Mouse (Mus musculus): ENCODE measurements at regions not wholly inside any gene's neighbourhood (a gene's known extent, or its start where the extent isn't known, plus 50 kb on each side); places are given as distances from the start of the nearest gene placed in this dataset.
A peak's percentile ranks its signal among the peaks of the same experiment; 100 is the strongest.

GRCm38 (mm10) chr13:16100253-16100652 lies 88.6 kb downstream of the Inhba start:
- no peak for DNase-seq (ENCODE audit: low spot score in 2 of 2)

DNA sequence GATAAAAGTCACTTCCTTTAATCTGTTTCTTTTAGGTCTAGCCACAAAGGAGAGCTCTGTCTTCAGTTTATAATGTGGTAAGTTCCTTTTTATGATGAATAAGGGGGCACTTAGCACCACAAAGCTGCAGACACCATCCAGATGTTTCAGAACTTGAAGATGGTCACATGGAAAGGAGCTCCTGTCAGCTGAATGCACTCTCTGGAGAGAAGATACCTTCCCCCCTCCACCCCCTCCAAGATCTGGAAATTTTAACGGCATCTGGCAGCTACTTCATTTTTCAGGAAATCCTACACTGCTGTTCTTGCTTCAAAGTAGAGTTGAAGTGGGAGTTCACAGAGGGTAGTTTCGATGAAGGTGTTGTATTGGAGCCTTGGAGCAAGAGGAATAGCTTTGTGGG lies 103.2 kb downstream of the Inhba start:
- no peak for DNase-seq (ENCODE audit: low spot score in 2 of 2)

- DNase-seq (ENCODE audit: low spot score in 2 of 2), result no peak
Observed at GRCm38 (mm10) chr13:16146686-16147085, 135.0 kb downstream of the Inhba start.

- DNase-seq (ENCODE audit: low spot score in 2 of 2), result no peak
Observed at GRCm38 (mm10) chr13:16154926-16155325, 143.3 kb downstream of the Inhba start.

- DNase-seq (ENCODE audit: low spot score in 2 of 2), result no peak
Observed at GRCm38 (mm10) chr13:16165204-16165894, 153.7 kb downstream of the Inhba start.

- DNase-seq (ENCODE audit: low spot score in 2 of 2), result no peak
Observed at GRCm38 (mm10) chr13:16196692-16197091, 185.0 kb downstream of the Inhba start.

DNA sequence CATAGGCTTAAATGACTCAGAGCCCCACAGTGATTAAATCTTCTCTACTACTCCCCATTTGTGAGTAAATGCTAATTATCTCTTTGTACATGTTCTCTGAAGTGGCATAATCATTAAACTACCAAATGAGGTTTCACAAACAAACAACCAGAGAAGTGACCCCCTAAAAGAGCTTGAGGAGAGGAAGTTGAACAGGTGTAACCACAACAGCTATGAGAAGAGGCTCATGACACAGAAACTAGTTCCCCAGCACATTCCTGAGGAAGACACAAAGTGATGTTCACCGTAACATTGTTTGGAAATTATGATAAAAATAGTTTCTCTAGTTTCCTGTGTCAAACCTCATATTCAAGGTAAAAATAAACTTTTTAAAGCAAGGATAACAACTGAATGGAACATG lies 188.4 kb downstream of the Inhba start:
- DNase-seq (ENCODE audit: low spot score in 2 of 2), result no peak

DNA sequence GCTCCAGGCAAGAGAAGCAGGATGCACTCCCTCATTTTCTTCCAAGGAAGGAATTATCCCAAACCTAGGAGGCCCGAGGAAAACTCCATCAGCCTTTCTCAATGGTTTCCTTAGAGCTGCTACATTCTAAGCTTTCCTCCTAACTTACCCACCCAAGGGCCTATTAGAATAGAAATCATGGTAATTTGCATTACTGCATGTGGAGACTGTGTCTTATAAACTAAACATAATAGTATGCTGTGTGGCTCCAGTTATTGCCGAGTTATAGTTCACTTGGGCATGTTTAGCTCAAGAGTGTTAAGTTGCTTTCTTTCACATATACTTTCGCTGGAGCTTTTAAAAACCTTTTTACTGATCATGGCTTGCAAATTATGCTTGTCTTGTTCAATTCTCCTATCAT lies 191.5 kb downstream of the Inhba start:
- no peak for DNase-seq (ENCODE audit: low spot score in 2 of 2)

GRCm38 (mm10) chr13:16204097-16204496 lies 192.4 kb downstream of the Inhba start:
- DNase-seq (ENCODE audit: low spot score in 2 of 2), result no peak

GRCm38 (mm10) chr13:16211482-16211881 lies 199.8 kb downstream of the Inhba start:
- DNase-seq (ENCODE audit: low spot score in 2 of 2), result no peak

- no peak for DNase-seq (ENCODE audit: low spot score in 2 of 2)
Observed at GRCm38 (mm10) chr13:16219877-16220276, 208.2 kb downstream of the Inhba start.

- DNase-seq (ENCODE audit: low spot score in 2 of 2), result no peak
Observed at GRCm38 (mm10) chr13:16222942-16223600, 211.4 kb downstream of the Inhba start.

GRCm38 (mm10) chr13:16261145-16261544 lies 249.5 kb downstream of the Inhba start:
- no peak for DNase-seq (ENCODE audit: low spot score in 2 of 2)

DNA sequence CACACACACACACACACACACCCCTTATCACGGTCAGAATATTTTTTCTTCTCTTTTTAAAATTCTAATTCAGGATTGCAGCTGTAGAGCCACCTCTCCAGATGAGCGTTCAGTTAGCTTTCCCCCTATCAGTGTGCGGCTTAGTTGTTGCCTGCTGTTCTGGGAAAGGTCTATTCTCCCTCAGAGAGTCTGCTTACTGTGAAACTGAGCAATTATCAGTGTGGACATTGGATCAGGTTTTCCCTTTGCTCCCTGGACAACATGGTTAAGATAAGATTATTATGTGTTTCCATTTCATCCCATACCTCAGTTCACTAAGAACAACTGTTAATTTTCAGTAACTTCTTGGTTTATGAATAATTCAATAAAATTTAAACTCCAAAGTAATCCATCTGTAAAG lies 268.3 kb downstream of the Inhba start:
- no peak for DNase-seq (ENCODE audit: low spot score in 2 of 2)

GRCm38 (mm10) chr13:16280742-16281141 lies 269.1 kb downstream of the Inhba start:
- no peak for DNase-seq (ENCODE audit: low spot score in 2 of 2)

GRCm38 (mm10) chr13:16281777-16282176 lies 270.1 kb downstream of the Inhba start:
- no peak for DNase-seq (ENCODE audit: low spot score in 2 of 2)

GRCm38 (mm10) chr13:16282230-16282629 lies 270.6 kb downstream of the Inhba start:
- DNase-seq (ENCODE audit: low spot score in 2 of 2), result no peak

- DNase-seq (ENCODE audit: low spot score in 2 of 2), result no peak
Observed at GRCm38 (mm10) chr13:16283336-16283735, 271.7 kb downstream of the Inhba start.

GRCm38 (mm10) chr13:16289633-16290032 lies 278.0 kb downstream of the Inhba start:
- no peak for DNase-seq (ENCODE audit: low spot score in 2 of 2)

DNA sequence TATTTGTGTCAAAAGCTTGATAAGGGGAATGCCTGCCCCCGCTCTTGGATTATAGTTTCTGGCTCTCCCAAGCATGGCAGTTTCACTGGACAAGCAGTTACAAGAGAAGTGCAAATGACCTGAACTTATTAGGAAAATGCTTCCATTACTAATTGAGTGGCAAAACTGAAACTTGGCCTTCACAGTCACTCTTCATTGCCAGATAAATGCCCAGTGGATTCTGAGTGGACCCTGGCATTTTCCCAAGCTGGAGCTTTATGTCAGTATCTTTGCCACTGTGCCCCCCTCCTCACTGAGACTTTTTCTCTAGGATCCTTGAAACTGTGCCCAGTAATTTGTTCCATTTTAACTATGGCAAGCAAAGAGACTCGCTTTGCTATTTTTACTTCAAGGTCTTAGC lies 279.1 kb downstream of the Inhba start:
- peak in 1 of 2 experiments; percentile 12 for DNase-seq (ENCODE audit: low spot score in 2 of 2)

GRCm38 (mm10) chr13:16291661-16292291 lies 280.1 kb downstream of the Inhba start:
- no peak for DNase-seq (ENCODE audit: low spot score in 2 of 2)

DNA sequence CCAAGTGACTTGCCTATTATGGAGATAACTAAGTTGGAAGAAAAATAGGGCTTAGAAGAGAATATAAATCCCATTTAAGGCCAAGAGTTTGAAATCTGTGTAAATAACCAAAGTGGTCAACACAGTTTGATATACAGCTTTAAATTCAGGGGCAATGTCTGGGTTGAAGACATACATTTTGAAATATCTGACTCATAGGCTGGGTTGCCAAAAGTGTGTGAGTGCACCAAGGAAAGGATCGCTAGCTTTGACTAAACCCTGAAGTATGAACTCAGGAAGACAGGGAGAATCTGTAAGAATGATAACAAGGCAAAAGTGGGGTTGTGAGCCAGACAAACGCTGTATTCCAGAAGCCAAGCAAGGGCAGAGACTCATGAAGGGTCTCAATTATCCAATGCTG lies 288.1 kb downstream of the Inhba start:
- DNase-seq (ENCODE audit: low spot score in 2 of 2), result no peak

GRCm38 (mm10) chr13:16314669-16315068 lies 303.0 kb downstream of the Inhba start:
- DNase-seq (ENCODE audit: low spot score in 2 of 2), result no peak
